Mouse (Mus musculus) ES-CJ7 (cell line): Measurements from ENCODE around the gene Gm21409.
"Not testable (repeated sequence)": the region's sequence is repeated elsewhere in the genome, so short reads cannot be mapped to it uniquely, and the experiment has no call there.

Source experiments
- DNase-seq: peaks from one replicate; pipeline ENCODE4 v3.0.0; 2011; ENCODE audit warnings: low read depth, low spot score

Gm21409 gene

GRCm38 (mm10) chrY:84746385-84746784 is at the start of gene Gm21409:
Gene Gm21409, plus strand, starts transcription at chrY:84746685.
- not testable (repeated sequence) for DNase-seq
